Mouse (Mus musculus) megakaryocyte, adult 5-6 weeks (primary cell): ENCODE measurements around the gene Mettl17. TPM values are rescaled to one million over a fixed set of nuclear protein-coding genes. Genes with fewer than 3 reads are reported as not detected.

ENCODE experiments used
- ATAC-seq: 2 replicates; pipeline ENCODE4 v1.8.0; 2016; ENCODE audit warnings: mild to moderate bottlenecking, inconsistent platforms; ENCODE audit not compliant: poor library complexity, severe bottlenecking
- total RNA-seq, 2 experiments: library from RNA; stranded (forward) in 1 of 2; stranded (reverse) in 1 of 2; fragments of 153-499, 151-499 nt in 1 of 2; fragments of 221-1000, 200-1000 nt in 1 of 2; gene quantifications; 2 replicates each; pipeline versions ENCODE4 v1.2.3 to v1.2.4; 2015 to 2017

Mettl17 gene
- total RNA-seq, 2 experiments from 2014 or later = 6.2 to 6.3 TPM

GRCm38 (mm10) chr14:51896019-51896418 lies 11.4 kb downstream of the Mettl17 start:
- ATAC-seq = no peak

GRCm38 (mm10) chr14:51896539-51897170 lies 12.0 kb downstream of the Mettl17 start:
- no peak for ATAC-seq

GRCm38 (mm10) chr14:51899351-51899750 lies 14.7 kb downstream of the Mettl17 start:
- no peak for ATAC-seq

DNA sequence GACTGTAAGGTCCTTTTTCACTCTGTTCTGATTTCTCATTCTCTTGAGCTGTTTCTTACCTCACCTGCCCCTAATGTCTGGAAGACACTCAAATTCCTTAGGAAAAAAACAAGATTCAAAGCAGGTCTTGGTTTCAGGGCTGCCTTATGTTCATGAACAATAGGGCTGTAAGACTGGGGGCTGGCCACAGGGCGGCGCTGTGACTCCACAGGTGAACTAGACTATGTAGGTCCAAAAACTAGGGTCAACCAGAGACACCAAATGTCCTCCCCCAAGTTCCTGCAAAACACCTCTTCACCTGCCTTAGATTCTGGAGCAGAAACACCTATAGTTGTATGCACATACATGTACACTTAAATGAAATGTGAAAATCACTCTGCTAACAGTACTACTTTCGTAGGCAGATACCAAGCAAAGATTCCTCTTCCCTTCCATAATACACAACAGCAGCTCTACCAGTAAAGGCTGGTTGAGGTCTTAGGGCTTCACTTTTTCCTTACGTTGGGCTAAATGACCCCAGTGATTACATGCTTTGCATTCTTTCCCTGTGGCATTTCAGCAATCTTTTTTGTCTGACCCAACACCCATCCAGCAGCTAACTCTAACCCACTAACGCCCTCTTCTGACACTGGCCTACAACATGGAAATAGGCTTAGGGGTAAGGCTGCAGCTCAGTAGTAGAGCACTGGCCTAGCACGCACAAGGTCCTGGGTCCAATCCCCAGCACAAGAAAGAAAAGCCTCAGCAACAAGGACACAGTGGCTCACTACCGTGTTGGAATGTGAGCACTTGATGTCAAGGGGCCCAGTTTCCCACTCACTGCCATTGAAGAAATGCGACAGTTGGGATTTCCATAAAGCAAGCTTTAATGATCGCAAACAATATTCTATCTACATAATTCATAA lies 18.4 kb downstream of the Mettl17 start:
- peak; percentile 89 for ATAC-seq

DNA sequence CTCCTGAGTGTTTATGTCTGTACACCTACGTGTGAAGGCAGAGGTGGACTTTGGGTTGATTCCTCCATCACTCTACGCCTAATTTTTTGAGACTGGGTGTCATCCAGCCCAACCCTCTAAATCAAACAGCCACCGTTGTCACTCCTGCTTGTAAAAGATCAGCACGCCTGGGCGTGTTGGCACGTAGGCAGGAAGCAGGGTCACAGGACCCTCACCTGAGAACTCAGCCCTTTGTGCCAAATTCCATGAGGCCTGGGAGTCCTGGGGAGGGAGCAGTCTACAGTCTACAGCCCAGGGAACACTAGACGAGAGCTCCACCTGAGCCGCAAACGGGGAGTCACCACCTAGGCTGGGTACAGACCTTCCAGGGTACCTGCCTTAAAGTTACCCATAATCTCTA lies 19.1 kb downstream of the Mettl17 start:
- no peak for ATAC-seq

GRCm38 (mm10) chr14:51904706-51905105 lies 20.1 kb downstream of the Mettl17 start:
- no peak for ATAC-seq

- no peak for ATAC-seq
Observed at GRCm38 (mm10) chr14:51906102-51906501, 21.5 kb downstream of the Mettl17 start.

DNA sequence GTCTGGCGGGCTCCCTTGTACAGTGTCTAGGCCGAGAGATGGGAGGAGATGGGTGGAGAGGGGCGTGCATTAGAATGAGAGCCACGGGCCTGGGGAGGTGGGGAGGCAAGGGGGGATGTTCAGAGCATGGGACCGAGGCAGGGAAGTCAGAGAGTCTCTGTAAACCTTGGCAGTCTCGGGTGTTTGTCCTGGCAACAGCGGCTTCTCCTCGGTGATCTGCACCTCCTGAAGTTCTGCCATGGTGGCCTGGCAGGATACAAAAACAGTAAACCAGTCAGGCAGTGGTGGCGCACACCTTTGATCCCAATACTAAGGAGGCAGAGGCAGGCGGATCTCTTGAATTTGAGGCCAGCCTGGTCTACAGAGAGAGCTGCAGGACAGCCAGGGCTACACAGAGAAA lies 26.7 kb downstream of the Mettl17 start:
- ATAC-seq = no peak

DNA sequence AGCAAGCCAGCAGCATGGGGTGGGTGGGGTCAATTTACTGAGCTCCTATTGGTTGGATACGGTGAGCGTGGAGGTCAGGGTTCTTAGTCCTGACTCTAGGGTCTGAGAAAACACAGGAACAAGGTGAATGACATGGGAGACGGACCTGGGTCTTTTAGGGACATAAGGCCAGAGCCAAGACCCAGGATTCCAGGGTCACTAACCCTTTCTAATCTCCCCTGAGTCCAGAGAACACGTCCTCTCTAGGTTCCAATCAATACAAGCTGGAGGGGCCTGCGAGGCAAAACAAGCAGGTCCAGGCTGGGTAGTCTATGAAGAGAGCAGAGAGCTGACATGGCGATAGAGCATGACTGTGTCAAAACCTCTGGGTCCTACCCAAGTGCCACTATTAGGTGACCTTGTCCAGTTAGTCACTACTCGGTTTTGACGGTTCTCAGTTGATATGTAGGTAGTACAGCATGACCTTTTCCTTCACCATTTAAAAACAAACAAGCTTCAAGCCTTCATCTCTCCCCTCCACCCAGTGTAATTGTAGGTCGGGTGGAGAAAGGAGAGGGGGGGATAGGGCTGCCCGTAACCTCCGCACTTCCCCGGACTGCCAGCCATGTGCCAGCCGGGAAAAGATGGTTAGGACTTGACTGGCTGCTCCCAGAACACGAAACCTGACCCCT lies 27.9 kb downstream of the Mettl17 start:
- 0 out of 2 replicates have a peak, but pooled peaks have one; percentile 1 for ATAC-seq

DNA sequence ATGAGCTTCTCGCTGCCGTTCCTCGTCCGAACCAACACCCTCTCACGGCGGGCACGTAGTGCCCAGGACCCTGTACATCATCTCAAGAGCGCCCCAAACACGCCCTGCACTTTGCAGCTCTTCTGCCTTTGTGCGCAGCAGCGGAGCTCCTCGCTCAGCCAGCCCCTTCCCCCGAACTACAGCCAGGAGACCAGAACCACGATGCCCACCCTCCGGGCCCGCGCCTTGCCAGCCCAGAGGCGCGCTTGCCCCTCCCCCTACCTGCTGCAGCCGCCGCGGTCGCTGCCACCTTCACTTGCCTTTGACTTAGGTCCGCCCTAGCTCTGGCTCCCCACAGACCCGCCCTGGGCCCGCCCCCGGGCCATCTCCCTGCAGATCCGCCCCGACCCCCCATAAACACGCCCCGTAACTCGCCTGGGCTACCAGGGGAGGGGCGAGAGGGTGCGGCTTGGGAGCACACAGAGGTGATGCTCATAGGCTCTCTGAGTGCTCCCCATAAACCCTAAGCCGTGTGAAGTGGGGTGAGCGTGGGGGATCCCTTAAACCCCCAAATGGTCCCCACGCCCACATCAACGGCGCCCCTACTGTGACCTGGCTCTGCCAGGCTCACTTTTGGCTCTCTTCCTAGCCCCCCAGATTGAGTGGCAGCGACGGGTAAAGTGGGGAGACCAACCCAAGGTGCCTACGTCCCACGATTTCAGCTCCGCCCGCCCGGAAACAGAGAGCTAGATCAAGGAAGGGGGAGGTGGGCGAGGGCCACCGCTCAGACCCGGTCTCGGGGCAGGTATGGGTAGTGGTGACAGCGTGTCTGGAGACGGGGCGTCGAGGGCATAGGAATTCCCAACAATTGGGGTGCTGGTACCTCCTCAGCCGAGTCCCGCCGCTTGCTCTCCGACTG lies 28.7 kb downstream of the Mettl17 start:
- ATAC-seq = peak; percentile 89

- peak; percentile 11 for ATAC-seq
Observed at GRCm38 (mm10) chr14:51913960-51914762, 29.5 kb downstream of the Mettl17 start, which contains the start of gene Ndrg2. TSS of gene Ndrg2 (minus strand) at chr14:51914158.

- ATAC-seq = no peak
Observed at GRCm38 (mm10) chr14:51915030-51915429, 30.4 kb downstream of the Mettl17 start.

DNA sequence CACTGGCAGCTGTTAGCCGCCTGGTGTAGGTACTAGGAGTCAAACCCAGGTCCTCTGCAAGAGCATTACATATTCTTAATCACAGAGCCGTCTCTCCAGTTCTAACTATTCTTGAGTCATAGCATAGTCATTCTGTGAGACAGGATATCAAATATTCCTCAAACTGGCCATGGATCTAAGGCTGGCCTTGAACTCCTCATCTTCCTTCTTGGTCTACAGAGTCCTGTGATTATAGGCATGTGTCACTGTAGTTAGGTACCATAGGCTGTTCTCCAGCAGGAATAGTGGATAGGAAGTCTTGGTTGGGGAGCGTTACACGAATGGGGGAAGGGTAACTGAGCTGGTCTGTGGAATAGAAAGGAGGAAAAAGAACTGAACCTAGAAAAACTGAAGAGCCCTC lies 31.9 kb downstream of the Mettl17 start:
- no peak for ATAC-seq

GRCm38 (mm10) chr14:51918125-51918524 lies 33.5 kb downstream of the Mettl17 start, which contains the start of gene Tppp2:
TSS of gene Tppp2 (plus strand) at chr14:51918425.
- no peak for ATAC-seq

- no peak for ATAC-seq
Observed at GRCm38 (mm10) chr14:51918966-51919365, 34.3 kb downstream of the Mettl17 start.

DNA sequence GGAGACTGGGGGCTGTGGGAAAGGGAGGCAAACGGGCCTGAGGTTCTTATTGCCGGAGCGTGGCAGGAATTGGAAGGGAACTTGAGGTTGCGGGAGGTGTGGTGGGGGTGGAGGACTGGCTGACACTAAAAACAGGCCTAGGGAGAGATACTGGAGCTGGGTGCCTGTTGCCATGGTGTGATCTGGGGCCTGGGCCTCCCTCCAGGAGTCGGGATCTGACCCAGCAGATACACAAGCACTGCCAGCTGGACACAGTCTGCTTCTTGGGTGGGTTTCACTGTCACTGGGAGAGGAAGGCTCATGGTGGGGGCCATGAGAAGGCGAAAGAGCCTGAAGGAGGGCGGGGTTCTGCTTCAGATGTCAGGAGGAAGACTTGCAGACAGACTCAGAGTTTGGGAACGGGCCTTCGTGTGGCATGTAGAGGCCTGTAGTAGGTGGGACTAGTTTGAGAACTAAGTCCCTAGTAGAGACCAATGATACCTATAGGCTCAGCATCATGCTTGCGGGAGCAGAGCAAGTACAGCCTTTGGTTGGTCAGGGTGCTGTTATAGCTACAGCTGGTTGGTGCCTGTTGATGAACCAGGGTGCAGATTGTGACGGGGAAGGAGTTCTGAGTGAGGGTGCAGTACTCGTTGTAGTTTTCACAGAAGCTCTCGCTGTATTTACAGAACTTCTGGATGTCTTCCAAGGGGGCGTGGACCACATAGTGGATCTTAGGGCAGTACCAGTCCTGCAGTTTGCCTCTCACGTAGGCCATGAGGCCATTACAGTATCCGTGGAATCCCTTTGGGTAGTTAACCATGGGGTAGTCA lies 37.3 kb downstream of the Mettl17 start:
- no peak for ATAC-seq

DNA sequence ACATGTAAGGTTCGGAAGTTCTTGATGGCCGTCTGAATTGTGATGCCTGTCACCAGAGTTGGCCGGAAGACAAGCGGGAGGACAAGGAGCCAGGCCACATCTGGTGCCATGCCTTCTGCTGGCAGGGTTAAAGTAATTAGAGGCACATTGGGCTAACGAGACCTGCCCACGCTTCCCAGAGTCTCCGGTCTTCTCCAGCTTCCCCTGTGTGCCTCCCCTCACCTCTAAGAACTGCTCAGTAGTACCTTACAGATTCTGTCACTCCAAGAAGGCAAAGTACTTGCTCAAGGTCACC lies 37.9 kb downstream of the Mettl17 start, which contains the start of gene Rnase13:
Rnase13 (minus strand) TSS at position 203 of the 295 bp plus-strand sequence.
- ATAC-seq = no peak

DNA sequence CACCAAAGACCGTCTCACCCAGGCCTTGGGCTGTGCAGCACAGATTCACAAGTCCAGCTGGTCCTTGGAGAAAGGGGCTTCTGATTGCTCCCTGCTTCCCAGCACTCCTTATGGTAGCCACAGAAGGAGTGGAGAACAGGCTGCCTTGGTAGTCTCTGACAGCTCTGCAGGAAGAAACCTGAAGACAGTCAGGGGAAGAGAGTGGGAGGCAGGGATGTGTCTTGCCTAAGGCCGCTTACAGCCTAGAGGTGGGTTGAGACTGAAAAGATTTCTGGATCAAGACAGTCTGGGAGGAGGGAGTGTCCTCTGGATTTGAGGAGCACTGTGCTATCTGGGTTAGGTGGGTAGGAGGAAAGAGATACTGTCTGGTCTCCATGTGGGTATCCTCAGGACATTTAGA lies 38.3 kb downstream of the Mettl17 start:
- ATAC-seq = no peak

GRCm38 (mm10) chr14:51923492-51923891 lies 38.9 kb downstream of the Mettl17 start:
- no peak for ATAC-seq
